Mouse (Mus musculus) lung, postnatal 0 days (tissue): ENCODE measurements around the gene Cenpi. TPM values are rescaled to one million over a fixed set of nuclear protein-coding genes. Genes with fewer than 3 reads are reported as not detected.

Experiments
- ATAC-seq: fragments of 200-750 bp; cut with Nextera tagmentation; 2 replicates; pipeline ENCODE4 v1.8.0; 2017; ENCODE audit warnings: moderate library complexity
- DNase-seq: peaks from one replicate; pipeline ENCODE4 v3.0.0-alpha.2; 2016; ENCODE audit warnings: low spot score
- H3K27ac ChIP-seq: fragments of 300-500 bp; sonication (generic); 2 replicates; pipeline ENCODE4 v1.5.1; 2014; ENCODE audit warnings: antibody characterized with exemption, mild to moderate bottlenecking, low read length, mixed read lengths
- H3K27me3 ChIP-seq: fragments of 300-500 bp; sonication (generic); replicated peaks from 2 replicates; pipeline ENCODE4 v1.6.1; 2014; ENCODE audit warnings: low read length, mixed read lengths; ENCODE audit not compliant: insufficient read depth
- H3K36me3 ChIP-seq: fragments of 300-500 bp; sonication (generic); 2 replicates; pipeline ENCODE4 v1.6.1; 2014; ENCODE audit warnings: low read length, mixed read lengths; ENCODE audit not compliant: insufficient read depth
- H3K4me1 ChIP-seq: fragments of 300-500 bp; sonication (generic); 2 replicates; pipeline ENCODE4 v1.6.1; 2014; ENCODE audit warnings: antibody characterized with exemption, low read depth, low read length, mixed read lengths; ENCODE audit not compliant: insufficient read depth
- H3K4me2 ChIP-seq: fragments of 300-500 bp; sonication (generic); replicated peaks from 2 replicates; pipeline ENCODE4 v1.6.1; 2014; ENCODE audit warnings: low read depth, mild to moderate bottlenecking, low read length, moderate library complexity, mixed read lengths
- H3K4me3 ChIP-seq: fragments of 300-500 bp; sonication (generic); 2 replicates; pipeline ENCODE4 v1.5.1; 2014; ENCODE audit warnings: low read depth, low read length
- H3K9ac ChIP-seq: fragments of 300-500 bp; sonication (generic); replicated peaks from 2 replicates; pipeline ENCODE4 v1.6.1; 2014; ENCODE audit warnings: low read depth, mild to moderate bottlenecking
- H3K9me3 ChIP-seq: fragments of 300-500 bp; sonication (generic); 2 replicates; pipeline ENCODE4 v1.6.1; 2016; ENCODE audit warnings: low read length, mixed read lengths
- CTCF ChIP-seq: IDR thresholded peaks from 2 replicates; pipeline ENCODE4 v1.5.1; 2016; ENCODE audit warnings: antibody characterized with exemption, mild to moderate bottlenecking
- EP300 ChIP-seq: IDR thresholded peaks from 2 replicates; pipeline ENCODE4 v1.6.1; 2016; ENCODE audit warnings: antibody characterized with exemption, mild to moderate bottlenecking, control low read depth
- WGBS: fragments of 180-500 bp; shearing (Covaris S2); extraction: QIAGEN DNeasy Blood & Tissue Kit; methylation state at CpG from one replicate; pipeline ENCODE4 v1.1.7; 2014; 5-methylcytosine and 5-hydroxymethylcytosine counted together
- polyA plus RNA-seq: library from polyadenylated mRNA; unstranded; fragments of >200 nt; fragmentation: Nextera tagmentation; extraction: Ambion mirVana; gene quantifications from 2 replicates; pipeline ENCODE4 v1.2.1, GENCODE M21; 2015

The Cenpi gene
- polyA plus RNA-seq, 1 experiment from 2014 or later: 1.8 TPM

DNA sequence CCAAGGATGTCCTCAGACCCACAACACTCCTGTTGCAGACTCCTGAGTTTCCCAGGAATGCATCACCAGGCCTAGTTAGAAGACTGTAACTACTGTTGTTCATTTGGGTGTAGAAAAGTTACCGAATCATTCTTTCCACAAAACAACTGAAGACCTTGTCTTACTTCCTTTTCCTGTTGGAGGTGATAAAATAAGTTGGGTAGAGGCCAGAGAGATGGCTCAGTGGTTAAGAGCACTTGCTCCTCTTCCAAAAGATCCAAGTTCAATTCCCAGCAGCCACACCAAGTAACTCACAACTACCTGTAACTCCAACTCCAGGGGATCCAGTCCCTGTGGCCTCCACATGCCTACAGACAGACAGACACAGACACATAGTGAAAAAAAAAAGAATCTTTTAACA, 104.2 kb downstream of the Cenpi start:
- Histone ChIP-seq H3K4me1 (no peaks in the 10 kb centered on the region), H3K4me2 (no peak overlapping the region), H3K27ac (no peak overlapping the region), H3K9ac (no peak overlapping the region), H3K27me3 (no peaks in the 10 kb centered on the region), H3K36me3 (no peaks in the 10 kb centered on the region), H3K4me3 (no peak overlapping the region), H3K9me3 (no peaks in the 10 kb centered on the region)
- TF ChIP-seq CTCF (no peak), EP300 (no peak)
- no peak for DNase-seq
- ATAC-seq: no peak
- 65% methylated on average over 1 of the region's 1 CpGs for WGBS

Other genes with a start within 250 kb of the Cenpi start
- 13.8 and 14.3 TPM in 2 replicates for gene Cstf2, start 248.9 kb upstream of the Cenpi start, polyA plus RNA-seq
- 0.48 and 0.54 TPM in 2 replicates for gene Xkrx, start 146.0 kb upstream of the Cenpi start, polyA plus RNA-seq
- gene Arl13a, start 120.6 kb upstream of the Cenpi start, polyA plus RNA-seq: not detected in 2 replicates
- gene Nox1, start 86.1 kb upstream of the Cenpi start, polyA plus RNA-seq: 0.95 and 1.0 TPM in 2 replicates
- 9.2 and 10.2 TPM in 2 replicates for gene Trmt2b, start 31.1 kb upstream of the Cenpi start, polyA plus RNA-seq
- 1.4 and 1.5 TPM in 2 replicates for gene Tmem35a, start 12.9 kb upstream of the Cenpi start, polyA plus RNA-seq
- 0.06 and 0.17 TPM in 2 replicates for gene Drp2, start 96.5 kb downstream of the Cenpi start, polyA plus RNA-seq
- gene Taf7l, start 168.4 kb downstream of the Cenpi start, polyA plus RNA-seq: not detected in 2 replicates
- gene Timm8a1, start 233.8 kb downstream of the Cenpi start, polyA plus RNA-seq: 24.7 and 24.9 TPM in 2 replicates